Mouse (Mus musculus) 3134 (cell line): ENCODE data around the gene Lmod1.

ENCODE experiments used
- DNase-seq: peaks from one replicate; pipeline ENCODE4 v3.0.0-alpha.2; 2011; ENCODE audit warnings: low spot score; ENCODE audit not compliant: insufficient read length; ENCODE audit errors: extremely low read depth

Lmod1 gene

DNA sequence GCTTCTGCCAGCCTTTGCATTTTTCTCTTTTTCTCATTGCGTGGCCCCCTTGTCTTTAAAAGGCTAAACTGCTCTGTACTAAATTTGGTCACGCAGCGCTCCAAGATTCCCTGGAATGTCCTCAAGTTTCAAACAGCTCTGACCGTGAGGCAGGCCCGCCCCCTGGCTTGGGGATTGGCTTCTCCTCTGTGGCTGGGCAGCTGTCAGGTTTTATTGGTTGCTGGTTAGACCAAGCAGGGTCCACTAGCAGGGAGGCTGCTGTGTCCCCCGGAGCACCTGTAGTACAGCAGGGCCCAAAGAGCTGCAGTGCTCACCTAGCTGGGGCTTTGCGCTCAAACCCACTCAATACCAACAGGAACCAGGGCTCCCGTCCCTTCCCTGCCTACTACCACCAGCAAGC is at the start of gene Lmod1:
Gene Lmod1, plus strand, starts transcription at position 237 of the 400 bp plus-strand sequence.
- no peak for DNase-seq

DNA sequence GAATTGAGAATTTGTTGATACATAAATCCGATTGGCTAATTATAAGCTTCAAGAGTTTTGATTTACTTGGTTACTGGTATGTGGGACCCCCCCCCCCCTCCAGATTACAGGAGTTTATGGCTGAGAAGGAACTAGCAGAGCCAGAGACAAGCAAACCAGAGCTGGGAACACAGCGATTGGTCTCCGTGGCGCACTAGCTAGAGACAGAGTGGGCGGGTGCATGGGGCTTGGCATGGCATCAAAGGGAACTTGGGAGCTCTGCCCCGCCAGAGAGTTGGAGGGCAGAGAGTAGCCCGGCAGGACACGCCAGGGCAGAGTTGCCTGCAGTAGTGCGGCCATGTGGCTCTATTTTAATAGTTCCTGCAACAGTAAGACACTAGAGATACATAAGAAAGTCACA is 44.0 kb upstream of the Lmod1 start:
- peak; percentile 58 for DNase-seq

DNA sequence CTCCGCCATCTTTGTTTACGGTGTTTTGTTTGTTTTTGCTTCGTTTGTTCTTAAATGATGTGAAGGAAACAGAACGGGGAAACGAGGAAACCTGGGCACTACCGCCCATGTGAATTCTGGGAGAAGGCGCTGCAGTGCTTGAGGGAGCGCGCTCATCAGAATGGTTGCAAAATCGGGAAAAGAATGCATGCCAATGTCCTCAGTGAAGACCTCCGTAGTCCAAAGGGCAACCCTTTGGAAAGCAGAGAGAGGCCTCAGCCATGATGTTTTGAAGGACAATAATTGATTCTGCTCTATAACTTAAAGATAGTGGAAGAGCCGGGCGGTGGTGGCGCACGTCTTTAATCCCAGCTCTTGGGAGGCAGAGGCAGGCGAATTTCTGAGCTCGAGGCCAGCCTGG is 42.8 kb upstream of the Lmod1 start:
- no peak for DNase-seq

DNA sequence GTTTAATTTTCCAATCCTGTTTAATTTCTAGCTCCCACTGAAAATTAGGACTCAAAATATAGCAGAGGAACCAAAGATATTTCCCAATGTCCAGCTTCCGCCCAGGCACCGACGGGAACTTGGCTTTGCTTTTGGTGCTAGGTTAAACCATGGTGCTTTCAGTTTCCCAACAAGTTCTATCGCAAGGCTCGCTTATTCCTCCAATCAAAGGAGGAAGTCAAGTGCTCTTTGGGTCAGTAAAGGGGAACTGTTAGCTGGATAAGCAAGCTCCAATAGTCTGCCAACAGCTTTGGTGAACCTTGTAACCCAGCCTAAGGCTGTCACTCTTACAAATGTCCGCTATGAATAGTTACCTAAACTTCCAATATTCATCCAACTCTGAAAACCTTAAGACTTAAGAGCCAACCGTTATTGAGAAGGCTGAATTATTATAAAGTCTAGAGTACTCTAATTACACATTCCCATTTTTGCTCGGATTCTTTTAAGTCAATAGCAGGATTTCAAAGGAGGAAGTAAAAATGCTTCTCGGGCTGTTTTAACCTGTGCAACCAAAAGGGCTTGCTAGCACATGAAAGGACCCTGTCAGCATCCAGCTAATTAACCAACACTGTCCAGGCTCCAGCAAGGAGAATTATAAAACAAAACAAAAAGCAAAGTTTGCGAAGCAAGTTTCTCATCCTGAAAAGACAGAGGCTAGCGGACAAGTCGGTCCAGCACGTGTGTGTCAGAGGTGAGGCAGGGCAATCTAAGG is 41.9 kb upstream of the Lmod1 start:
- DNase-seq: peak; percentile 30

DNA sequence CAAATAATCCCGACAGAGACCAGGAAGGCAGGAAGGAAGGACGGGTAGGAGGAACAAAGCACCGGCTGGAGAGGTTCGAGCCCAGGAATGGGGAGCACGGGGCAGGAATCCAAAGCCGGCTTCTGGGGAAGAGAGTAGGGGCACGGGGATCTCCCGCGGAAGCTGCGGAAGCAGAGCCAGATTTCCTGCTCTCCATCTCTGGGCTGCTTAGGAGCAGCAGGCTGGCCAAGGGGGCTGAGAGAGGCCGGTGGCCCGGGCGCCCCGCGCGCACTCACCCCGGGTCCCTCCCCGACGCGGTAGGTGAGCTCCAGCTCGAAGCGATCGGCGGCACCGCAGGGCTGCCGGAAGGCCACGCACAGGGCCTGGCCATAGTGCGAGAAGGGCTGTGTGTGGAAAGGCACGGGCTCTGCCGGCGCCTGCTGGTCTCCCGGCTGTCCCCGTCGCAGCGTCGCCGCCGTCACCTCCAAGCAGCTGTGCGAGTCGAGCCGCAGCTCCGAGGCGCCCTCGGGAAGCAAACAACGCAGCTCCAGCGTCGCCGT is 41.3 kb upstream of the Lmod1 start:
- DNase-seq: no peak

DNA sequence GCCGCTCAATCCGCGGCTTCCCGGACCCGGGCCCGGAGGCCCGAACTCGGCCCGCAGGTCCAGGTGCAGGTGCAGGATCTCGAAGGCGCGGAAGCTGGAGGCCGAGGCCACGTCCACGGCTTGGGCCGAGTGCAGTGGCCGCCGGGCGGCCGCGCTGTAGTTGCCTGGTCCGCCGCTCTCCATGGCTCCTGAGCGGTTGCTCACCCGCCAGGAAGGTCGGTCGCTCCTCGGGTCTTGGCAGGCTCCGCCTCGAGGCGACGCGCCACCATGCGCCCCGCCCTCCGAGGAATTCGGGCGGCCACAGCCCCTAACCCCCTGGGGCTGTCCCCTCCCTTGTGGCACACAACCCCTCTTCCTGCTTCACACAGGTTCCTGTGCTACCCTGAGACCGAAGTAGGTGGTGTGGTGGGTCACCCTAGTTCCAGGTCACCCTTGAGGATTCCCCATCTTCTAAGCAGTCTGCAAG is 40.7 kb upstream of the Lmod1 start, which contains the start of gene Rnpep:
Gene Rnpep, minus strand, starts transcription at position 259 of the 466 bp plus-strand sequence.
- DNase-seq: peak; percentile 91

DNA sequence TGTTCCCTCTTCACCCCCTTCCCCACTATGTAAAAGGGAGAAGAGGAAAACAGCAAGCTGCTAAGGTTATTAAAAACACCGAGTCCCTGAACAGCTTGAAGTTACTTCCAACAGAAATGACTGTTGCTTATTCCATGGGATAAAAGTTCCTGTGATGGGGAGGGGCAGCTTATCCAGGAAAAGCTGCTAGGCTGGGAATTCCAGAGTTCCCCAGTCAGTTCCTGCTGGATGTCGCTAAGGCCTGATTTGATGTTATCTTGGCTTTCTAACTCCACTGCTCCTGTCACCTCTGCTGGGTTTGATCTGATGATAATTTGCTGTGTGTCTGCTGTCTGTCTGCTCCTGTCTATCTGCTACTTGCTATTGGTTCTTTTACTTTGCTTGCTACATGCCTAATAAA is 38.3 kb upstream of the Lmod1 start:
- DNase-seq: no peak

DNA sequence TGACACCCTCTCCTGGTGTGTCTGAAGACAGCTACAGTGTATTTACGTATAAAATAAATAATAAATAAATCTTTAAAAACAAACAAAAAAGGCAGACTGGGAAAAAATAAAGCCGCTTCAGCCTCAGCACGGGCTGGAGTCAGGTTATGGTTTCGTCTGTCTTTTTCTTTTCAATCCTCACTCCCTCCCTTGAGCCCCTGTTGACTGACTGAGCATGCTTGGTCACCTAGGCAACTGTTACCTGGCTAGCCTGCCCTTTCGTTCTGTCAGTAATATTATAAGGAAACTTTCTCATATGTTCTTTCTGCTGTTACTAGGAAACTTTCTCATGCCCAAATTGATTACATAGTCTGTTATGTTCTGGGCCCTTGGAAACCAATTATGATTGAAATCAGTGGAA is 33.7 kb upstream of the Lmod1 start:
- DNase-seq: no peak

DNA sequence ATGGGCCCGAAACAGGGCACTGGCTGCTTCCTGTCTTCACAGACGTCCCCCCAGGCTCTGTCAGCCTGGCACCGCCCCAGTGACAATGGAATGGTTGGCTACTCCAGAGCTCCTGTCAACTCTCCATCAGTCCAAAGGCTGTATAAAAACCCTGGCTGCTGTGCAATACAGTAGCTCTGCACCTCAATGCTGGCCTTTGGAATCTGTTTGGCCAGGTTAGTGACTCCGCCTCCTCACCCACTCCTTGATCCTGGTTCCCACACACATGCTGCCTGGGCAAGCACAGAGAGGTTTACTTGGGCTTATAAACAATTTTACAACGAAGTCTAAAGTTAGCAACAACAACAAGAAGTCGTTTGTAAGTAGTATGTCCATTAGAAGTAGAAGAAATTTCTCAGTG is 13.3 kb upstream of the Lmod1 start:
- no peak for DNase-seq

DNA sequence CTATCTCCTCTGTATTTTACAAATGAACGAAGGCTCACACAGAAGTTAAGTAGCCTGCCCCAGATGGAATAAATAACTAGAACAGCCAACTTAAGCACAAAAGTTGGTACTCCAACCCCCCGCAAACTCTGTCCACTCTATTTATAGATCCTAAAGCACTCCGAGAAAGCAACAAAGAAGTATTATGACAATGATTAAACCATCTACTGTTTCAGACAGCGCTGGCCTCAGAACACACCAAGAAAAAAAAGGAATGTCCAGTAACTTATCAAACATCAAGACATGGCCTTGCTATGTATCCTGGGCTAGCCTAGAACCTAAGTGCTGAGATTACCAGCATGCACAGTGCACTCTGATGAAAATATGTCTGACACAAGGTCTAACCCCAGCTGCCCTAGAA is 12.4 kb upstream of the Lmod1 start:
- DNase-seq: no peak

DNA sequence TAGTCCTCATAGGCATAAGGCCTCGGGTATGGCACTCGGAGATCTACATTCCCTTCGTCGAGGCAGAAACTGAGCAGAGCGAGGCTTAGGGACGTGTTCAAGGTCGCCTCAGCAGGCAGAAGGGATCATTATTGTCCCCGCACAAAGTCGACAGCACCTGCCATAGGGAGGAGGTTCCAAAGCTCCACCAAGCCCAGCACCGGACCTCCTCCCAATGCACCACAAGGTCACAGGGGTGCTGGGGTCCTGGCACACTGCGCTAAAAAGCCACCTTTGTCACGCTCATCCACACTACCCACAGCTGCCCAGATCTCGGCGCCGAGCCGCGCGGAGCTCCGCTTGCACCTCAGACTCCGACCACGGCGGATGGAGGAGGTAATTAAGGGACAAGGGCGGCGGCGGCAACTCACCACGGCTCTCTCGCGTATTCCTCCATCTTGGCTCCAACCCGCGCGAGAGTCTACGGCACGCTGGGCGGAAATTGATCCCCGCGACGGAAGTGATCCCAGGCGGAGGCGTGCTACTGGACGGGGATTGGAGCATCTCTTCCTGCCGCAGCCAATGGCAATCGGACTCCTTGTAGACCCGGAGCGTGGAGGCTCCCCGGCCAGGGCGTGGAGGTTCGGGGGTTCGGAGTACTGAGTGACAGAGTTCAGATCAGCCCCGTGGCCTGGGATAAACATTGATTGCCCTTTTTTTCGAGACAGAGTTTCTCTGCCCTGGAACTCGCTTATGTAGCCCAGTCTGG is 11.1 kb upstream of the Lmod1 start, which contains the start of gene Timm17a:
Gene Timm17a, minus strand, starts transcription at position 495 of the 748 bp plus-strand sequence.
- DNase-seq: peak; percentile 92

DNA sequence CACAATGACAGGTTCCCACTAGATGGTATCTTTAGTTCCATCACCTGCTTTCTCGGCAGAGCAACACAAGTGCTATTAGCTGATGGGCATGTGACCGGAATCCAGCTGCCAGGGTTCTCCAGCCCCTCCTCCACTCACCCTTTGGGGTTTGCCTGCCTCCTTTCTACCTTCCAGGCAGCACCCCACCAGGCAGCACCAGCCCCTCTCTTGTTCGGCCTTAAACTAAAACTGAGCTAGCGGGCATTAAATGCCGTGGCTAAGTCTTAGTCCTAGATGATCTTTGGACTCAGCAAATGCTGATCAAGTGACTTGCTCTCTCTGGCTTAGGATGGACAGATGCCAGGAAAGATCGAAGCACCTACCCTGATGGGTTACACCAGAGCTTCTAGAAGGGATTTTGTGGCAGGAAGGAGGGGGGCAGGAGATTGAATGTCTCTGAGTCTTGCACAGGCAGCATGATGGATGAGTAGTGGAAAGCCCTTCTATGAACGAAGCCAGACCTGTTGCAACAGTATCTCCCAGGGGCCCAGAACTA is 1.2 kb upstream of the Lmod1 start:
- no peak for DNase-seq

DNA sequence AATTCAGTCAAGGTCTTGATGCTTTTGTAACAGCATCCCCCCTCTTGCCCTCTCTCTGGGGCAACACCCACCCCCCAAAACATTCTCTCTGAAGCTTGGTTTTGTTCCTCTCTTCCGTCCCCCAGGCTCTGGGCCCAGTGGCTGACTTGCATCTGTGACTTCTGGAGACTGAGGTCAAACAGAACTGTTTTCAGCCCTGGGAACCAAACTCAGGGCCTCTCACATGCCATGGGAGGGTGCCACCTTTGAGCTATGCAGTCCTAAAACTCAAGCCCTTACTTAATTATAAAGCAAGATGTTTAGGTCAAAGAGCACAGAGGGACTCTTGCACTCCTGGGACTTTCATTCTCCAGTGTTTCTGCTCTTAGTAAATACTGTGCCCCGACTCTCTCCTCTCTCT is 1.3 kb downstream of the Lmod1 start:
- no peak for DNase-seq

DNA sequence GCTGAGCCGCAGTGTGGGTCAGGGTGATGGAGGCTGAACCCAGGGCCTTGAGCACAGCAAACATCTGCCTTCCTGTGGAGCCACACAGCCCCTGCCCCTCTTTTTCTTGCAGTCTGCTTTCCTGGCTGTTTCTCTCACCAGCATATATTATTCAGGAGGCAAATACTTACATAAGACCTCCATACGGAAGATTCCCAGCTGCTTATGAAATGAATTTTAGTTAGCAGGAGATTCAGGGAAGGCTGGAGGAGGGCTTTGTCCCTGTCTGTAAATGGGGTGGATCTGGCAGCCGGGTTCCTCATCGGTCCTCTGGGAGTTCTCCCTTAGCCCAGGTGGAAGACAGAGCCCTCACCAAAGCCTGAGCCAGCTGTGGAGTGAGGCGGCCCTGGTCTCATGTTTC is 3.8 kb downstream of the Lmod1 start:
- DNase-seq: no peak

DNA sequence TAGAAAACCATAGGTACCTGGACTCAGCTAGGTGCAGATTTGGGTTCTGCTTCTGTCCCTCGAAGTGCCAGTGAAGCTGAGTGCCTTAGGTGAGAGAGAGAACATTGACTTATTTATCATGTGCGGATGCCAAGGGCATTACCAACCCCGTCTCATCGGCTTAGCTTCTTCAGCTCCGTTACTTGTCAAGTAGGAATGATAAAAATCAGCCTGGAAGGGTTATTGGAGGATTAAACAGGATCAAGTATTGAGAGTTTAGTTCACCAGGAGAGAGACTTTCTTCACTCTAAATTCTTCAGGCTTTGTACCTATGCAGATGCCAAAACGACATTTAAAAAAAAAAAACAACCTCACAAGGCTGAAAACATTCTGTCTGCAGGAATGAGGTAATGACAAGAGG is 6.0 kb downstream of the Lmod1 start:
- no peak for DNase-seq

DNA sequence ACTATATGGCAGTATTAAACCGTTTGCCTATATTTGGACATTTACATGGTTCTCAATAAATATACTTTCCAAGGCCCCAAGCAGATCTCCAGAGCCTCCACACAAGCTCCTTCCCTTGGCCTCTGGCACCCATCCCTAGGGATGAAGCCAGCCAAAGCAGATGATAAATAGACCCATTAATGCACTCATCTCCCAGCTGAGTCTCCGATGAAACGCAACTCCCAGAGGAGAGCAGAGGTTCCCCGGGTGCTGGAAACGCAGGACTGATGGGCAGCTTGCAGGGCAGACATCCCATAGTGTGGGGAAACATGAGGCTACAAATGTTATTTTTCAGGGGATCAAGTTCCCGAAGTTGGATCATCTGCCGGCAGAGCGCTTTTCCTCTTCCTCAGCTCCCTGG is 17.3 kb downstream of the Lmod1 start:
- DNase-seq: no peak

DNA sequence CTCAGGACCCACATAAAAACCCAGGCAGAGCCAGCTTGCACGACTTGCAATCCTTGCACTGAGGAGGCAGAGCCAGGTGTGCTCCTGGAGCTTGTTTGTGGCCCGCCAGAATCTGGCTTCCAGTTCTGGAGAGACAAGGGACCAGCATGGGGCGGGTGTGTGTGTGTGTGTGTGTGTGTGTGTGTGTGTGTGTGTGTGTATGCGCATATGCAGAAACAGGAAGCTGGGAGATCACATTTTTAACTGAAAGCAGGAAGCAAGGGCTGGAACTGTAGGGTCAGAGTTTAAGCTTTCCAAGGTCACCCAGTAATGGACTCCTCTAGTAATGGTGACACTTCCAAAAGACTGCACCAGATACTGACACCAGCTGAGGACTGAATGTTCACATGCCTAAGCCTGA is 19.4 kb downstream of the Lmod1 start:
- DNase-seq: no peak

DNA sequence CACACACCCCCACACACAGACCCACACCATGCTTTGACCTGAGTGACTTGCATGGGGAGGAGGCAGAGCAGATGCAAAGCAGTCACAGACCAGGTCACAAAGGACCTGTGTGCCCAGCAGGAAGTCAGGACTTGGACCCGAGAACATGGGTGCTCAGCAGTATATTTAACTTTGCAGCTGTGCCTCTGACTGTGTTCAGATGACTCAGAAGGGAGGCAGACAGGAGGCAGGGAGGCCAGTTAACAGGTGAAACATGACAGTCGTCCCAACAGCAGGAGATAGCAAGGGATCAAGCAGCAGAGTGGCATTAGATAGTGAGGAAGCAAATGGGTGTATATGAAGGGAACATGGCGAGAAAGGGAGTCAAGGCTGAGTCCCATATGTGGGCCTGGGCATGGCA is 22.3 kb downstream of the Lmod1 start:
- DNase-seq: peak; percentile 53

DNA sequence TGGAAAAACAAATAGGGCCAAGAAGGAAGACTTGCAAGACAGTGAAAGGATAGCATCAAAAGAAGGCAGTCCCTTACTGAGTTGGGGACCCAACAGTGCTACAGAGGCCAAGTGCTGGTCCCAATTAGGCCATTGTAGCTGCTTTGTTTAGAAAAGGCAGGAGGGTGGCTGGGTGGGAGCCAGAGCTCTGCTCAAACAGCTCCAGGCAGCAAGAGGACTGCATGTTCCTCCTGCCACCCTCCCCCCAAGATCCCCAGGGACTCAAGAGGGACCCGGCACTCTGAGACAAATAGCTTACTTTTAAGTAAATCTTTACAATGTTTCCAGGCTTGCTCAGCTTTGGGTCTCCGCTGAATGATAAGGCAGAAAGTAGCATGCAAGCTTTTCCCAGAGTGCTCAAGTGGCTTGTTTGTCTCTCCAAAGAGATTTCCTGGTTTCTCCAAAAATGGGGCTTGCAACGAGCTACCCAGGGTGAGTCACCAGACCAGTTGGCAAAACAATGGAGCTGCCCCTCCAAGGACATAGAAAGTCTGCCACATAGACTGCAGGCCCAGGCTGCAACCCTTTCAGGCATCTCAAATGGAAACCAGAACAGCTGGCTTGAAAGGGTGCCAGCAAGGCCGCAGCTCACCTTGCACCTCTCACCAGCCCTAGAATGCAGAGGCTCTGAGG is 23.0 kb downstream of the Lmod1 start:
- DNase-seq: peak; percentile 66

DNA sequence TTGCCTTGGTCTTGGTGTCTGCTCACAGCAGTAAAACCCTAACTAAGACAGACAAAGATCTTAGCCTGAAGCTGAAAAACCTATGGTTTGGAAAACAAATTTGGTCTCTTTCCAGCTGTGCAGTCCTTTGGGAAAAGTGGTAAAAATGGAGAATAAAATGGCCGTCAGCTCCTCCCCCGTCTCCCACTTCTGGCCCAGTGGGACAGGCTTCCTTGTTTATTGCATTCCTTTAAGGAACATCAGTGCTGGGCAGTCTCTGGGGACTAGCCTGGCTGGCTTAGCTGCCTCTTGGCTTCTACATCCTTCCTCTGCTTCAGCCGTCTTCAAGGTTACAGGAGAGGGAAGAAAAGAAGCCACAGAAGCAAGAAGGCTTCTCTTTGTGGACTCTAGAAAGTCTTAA is 27.3 kb downstream of the Lmod1 start:
- DNase-seq: peak; percentile 67

DNA sequence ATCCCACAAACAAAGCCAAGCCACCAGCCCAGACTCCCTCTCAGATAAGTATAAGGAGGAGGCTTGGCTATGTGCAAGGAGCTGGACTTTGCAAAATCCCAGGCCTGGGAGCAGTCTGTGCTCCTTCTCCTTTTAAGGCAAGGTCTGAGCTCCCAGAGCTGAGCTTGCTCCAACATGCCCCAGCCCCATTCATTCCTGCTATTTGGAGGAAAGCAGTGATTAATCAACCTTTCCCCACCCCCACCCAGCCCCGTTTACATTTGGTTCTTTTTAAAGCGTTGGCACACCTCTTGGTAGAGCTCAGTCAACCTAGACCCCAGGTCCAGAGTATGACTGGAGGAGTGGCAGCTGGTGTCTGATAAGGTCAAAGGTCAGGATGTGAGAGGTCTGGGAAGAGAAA is 34.5 kb downstream of the Lmod1 start:
- DNase-seq: no peak
